Mouse (Mus musculus) midbrain, embryonic 16.5 days (tissue): ENCODE measurements around the gene Aplf. TPM values are rescaled to one million over a fixed set of nuclear protein-coding genes. Genes with fewer than 3 reads are reported as not detected.

ENCODE experiments used
- ATAC-seq: fragments of 200-750 bp; cut with Nextera tagmentation; 2 replicates; pipeline ENCODE4 v1.8.0; 2017; ENCODE audit warnings: moderate TSS enrichment
- H3K27ac ChIP-seq: fragments of 300-500 bp; sonication (generic); 2 replicates; pipeline ENCODE4 v1.5.1; 2014; ENCODE audit warnings: mild to moderate bottlenecking, low read length, mixed read lengths
- H3K27me3 ChIP-seq: fragments of 300-500 bp; sonication (generic); 2 replicates; pipeline ENCODE4 v1.6.1; 2014; ENCODE audit warnings: low read depth, low read length, mixed read lengths; ENCODE audit not compliant: control insufficient read depth, insufficient read depth
- H3K36me3 ChIP-seq: fragments of 300-500 bp; sonication (generic); 2 replicates; pipeline ENCODE4 v1.6.1; 2014; ENCODE audit warnings: mild to moderate bottlenecking, low read length, moderate library complexity, mixed read lengths; ENCODE audit not compliant: control insufficient read depth, insufficient read depth
- H3K4me1 ChIP-seq: fragments of 300-500 bp; sonication (generic); 2 replicates; pipeline ENCODE4 v1.6.1; 2014; ENCODE audit warnings: mild to moderate bottlenecking, low read length, mixed read lengths; ENCODE audit not compliant: control insufficient read depth, insufficient read depth
- H3K4me2 ChIP-seq: fragments of 300-500 bp; sonication (generic); 2 replicates; pipeline ENCODE4 v1.6.1; 2014; ENCODE audit warnings: mild to moderate bottlenecking, low read length, mixed read lengths
- H3K4me3 ChIP-seq: fragments of 300-500 bp; sonication (generic); 2 replicates; pipeline ENCODE4 v1.5.1; 2014; ENCODE audit warnings: low read depth, mild to moderate bottlenecking, low read length, moderate library complexity, mixed read lengths
- H3K9ac ChIP-seq: fragments of 300-500 bp; sonication (generic); 2 replicates; pipeline ENCODE4 v1.6.1; 2014; ENCODE audit warnings: low read depth, low read length, mixed read lengths
- H3K9me3 ChIP-seq: fragments of 300-500 bp; sonication (generic); replicated peaks from 2 replicates; pipeline ENCODE4 v1.6.1; 2014; ENCODE audit warnings: mild to moderate bottlenecking, low read length, mixed read lengths; ENCODE audit not compliant: control insufficient read depth, poor library complexity, severe bottlenecking
- WGBS: fragments of 180-500 bp; shearing (Covaris S2); extraction: QIAGEN DNeasy Blood & Tissue Kit; methylation state at CpG from one replicate; pipeline ENCODE4 v1.1.7; 2014; 5-methylcytosine and 5-hydroxymethylcytosine counted together
- polyA plus RNA-seq: library from polyadenylated mRNA; unstranded; fragments of >200 nt; fragmentation: Nextera tagmentation; extraction: Ambion mirVana; gene quantifications from 2 replicates; pipeline ENCODE4 v1.2.1, GENCODE M21; 2015

The Aplf gene
- polyA plus RNA-seq, 1 experiment from 2014 or later: 7.1 TPM

- H3K4me2 ChIP-seq: no peak overlapping the region
- no peaks in the 10 kb centered on the region for H3K9me3 ChIP-seq
- no peaks in the 10 kb centered on the region for H3K4me1 ChIP-seq
- no peak overlapping the region for H3K9ac ChIP-seq
- H3K27ac ChIP-seq: no peak overlapping the region
- no peak for ATAC-seq
- WGBS: 82% methylated on average over 6 of the region's 6 CpGs
- H3K36me3 ChIP-seq: no peaks in the 10 kb centered on the region
- H3K4me3 ChIP-seq: no peak overlapping the region
- no peaks in the 10 kb centered on the region for H3K27me3 ChIP-seq
These were observed 89.5 kb downstream of the Aplf start for GRCm38 (mm10) chr6:87582456-87582855.

- WGBS: 92% methylated on average over 18 of the region's 18 CpGs
- no peaks in the 10 kb centered on the region for H3K9me3 ChIP-seq
- no peak overlapping the region for H3K9ac ChIP-seq
- ATAC-seq: no peak
- H3K27me3 ChIP-seq: no peaks in the 10 kb centered on the region
- no peak overlapping the region for H3K4me2 ChIP-seq
- H3K4me3 ChIP-seq: no peak overlapping the region
- H3K4me1 ChIP-seq: no peaks in the 10 kb centered on the region
- H3K27ac ChIP-seq: no peak overlapping the region
- H3K36me3 ChIP-seq: no peaks in the 10 kb centered on the region
These were observed 90.4 kb downstream of the Aplf start for GRCm38 (mm10) chr6:87581581-87581980.

GRCm38 (mm10) chr6:87581071-87581470 lies 90.9 kb downstream of the Aplf start:
- Histone ChIP-seq H3K9me3 (no peaks in the 10 kb centered on the region), H3K4me1 (no peaks in the 10 kb centered on the region), H3K27me3 (no peaks in the 10 kb centered on the region), H3K36me3 (no peaks in the 10 kb centered on the region), H3K4me3 (no peak overlapping the region), H3K4me2 (no peak overlapping the region), H3K27ac (no peak overlapping the region), H3K9ac (no peak overlapping the region)
- WGBS: 86% methylated on average over 15 of the region's 15 CpGs
- ATAC-seq: no peak

Other genes starting within 250 kb of the Aplf start
- gene Bmp10, start 243.2 kb downstream of the Aplf start, polyA plus RNA-seq: not detected in 2 replicates
- gene Arhgap25, start 138.9 kb downstream of the Aplf start, polyA plus RNA-seq: 0.99 and 1.9 TPM in 2 replicates
- 1.6 and 2.8 TPM in 2 replicates for gene Prokr1, start 81.5 kb downstream of the Aplf start, polyA plus RNA-seq
- gene Efcc1, start 58.7 kb upstream of the Aplf start, polyA plus RNA-seq: 4.6 and 5.5 TPM in 2 replicates
- gene Gp9, start 105.9 kb upstream of the Aplf start, polyA plus RNA-seq: 0.50 and 0.66 TPM in 2 replicates
- 9.7 and 11.0 TPM in 2 replicates for gene Rab43, start 140.0 kb upstream of the Aplf start, polyA plus RNA-seq
- gene Gm45140, start 163.6 kb upstream of the Aplf start, polyA plus RNA-seq: 2.5 and 4.0 TPM in 2 replicates
- gene Isy1, start 166.6 kb upstream of the Aplf start, polyA plus RNA-seq: 26.2 and 27.5 TPM in 2 replicates
- 484 and 498 TPM in 2 replicates for gene Cnbp, start 178.9 kb upstream of the Aplf start, polyA plus RNA-seq
- gene Copg1, start 215.6 kb upstream of the Aplf start, polyA plus RNA-seq: 198 and 203 TPM in 2 replicates
- gene Hmces, start 241.7 kb upstream of the Aplf start, polyA plus RNA-seq: 42.1 and 44.5 TPM in 2 replicates